Mouse (Mus musculus) limb, embryonic 13.5 days (tissue): Measurements from ENCODE around the gene Pik3cb. TPM values are rescaled to one million over a fixed set of nuclear protein-coding genes. Genes with fewer than 3 reads are reported as not detected.
A peak's percentile ranks its signal among the peaks of the same experiment; 100 is the strongest.

Experiments used
- ATAC-seq: fragments of 200-750 bp; cut with Nextera tagmentation; 2 replicates; pipeline ENCODE4 v1.8.0; 2017; ENCODE audit warnings: low read depth, moderate number of reproducible peaks, moderate TSS enrichment; ENCODE audit not compliant: low FRiP score
- H3K27ac ChIP-seq: fragments of 300-500 bp; sonication (generic); 2 replicates; pipeline ENCODE4 v1.5.1; 2015; ENCODE audit warnings: inconsistent platforms, mild to moderate bottlenecking, moderate library complexity
- H3K27me3 ChIP-seq: fragments of 300-500 bp; sonication (generic); 2 replicates; pipeline ENCODE4 v1.6.1; 2015; ENCODE audit warnings: mild to moderate bottlenecking, inconsistent platforms
- H3K36me3 ChIP-seq: fragments of 300-500 bp; sonication (generic); 2 replicates; pipeline ENCODE4 v1.6.1; 2015; ENCODE audit warnings: inconsistent platforms, mild to moderate bottlenecking, moderate library complexity
- H3K4me1 ChIP-seq: fragments of 300-500 bp; sonication (generic); 2 replicates; pipeline ENCODE4 v1.6.1; 2015; ENCODE audit warnings: inconsistent platforms
- H3K4me2 ChIP-seq: fragments of 300-500 bp; sonication (generic); replicated peaks from 2 replicates; pipeline ENCODE4 v1.6.1; 2015; ENCODE audit warnings: inconsistent platforms, mild to moderate bottlenecking, moderate library complexity
- H3K4me3 ChIP-seq: fragments of 300-500 bp; sonication (generic); 2 replicates; pipeline ENCODE4 v1.5.1; 2015; ENCODE audit warnings: moderate library complexity, mild to moderate bottlenecking, inconsistent platforms
- H3K9ac ChIP-seq: fragments of 300-500 bp; sonication (generic); 2 replicates; pipeline ENCODE4 v1.6.1; 2015; ENCODE audit warnings: mild to moderate bottlenecking, inconsistent platforms
- H3K9me3 ChIP-seq: fragments of 300-500 bp; sonication (generic); 2 replicates; pipeline ENCODE4 v1.6.1; 2016; ENCODE audit warnings: inconsistent platforms
- WGBS: fragments of 180-500 bp; shearing (Covaris S2); methylation state at CpG from one replicate; pipeline ENCODE4 v1.1.7; 2015; 5-methylcytosine and 5-hydroxymethylcytosine counted together
- polyA plus RNA-seq: library from polyadenylated mRNA; unstranded; fragments of >200 nt; fragmentation: Nextera tagmentation; extraction: Ambion mirVana; gene quantifications from 2 replicates; pipeline ENCODE4 v1.2.1, GENCODE M21; 2015

Pik3cb gene
- polyA plus RNA-seq, 1 experiment from 2014 or later: 1.0 TPM

DNA sequence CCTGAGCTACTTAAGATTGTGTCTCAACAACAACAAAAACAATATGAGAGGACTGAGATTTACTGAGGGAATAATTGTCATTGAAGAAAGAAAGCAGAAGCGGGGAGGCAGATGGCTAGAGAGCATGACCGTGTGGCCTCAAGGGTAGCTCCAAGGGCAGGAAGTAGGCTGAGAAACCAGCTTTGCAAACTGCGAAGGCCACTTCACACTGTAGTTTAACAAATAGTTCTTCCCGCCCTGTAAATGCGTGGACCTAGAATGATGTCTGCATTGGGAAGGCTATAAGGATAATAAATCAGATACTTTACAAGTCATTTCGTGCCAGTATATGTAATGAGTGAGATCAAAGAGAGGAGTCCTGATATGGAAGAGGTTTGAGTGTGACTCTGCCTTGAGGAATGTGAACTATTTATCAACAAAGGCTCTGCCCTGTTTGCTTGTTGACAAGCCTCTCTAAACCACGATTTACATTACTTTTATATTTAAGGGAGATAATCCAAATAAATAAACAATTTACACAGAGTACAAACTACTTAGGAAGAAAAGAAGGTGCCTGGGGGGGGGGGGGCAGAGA, 4.1 kb upstream of the Pik3cb start:
- peaks cover 18% of the 10 kb centered on the region for H3K27me3 ChIP-seq
- no peaks in the 10 kb centered on the region for H3K9me3 ChIP-seq
- 26% methylated on average over 7 of the region's 7 CpGs for WGBS
- H3K27ac ChIP-seq: no peak overlapping the region
- no peak overlapping the region for H3K9ac ChIP-seq
- H3K36me3 ChIP-seq: no peaks in the 10 kb centered on the region
- ATAC-seq: no peak
- no peaks in the 10 kb centered on the region for H3K4me1 ChIP-seq
- H3K4me2 ChIP-seq: no peak overlapping the region
- H3K4me3 ChIP-seq: no peak overlapping the region

GRCm38 (mm10) chr9:99141618-99142017, 1.2 kb upstream of the Pik3cb start:
- 0 out of 2 replicates have a peak, but pooled peaks cover 6% of the 10 kb centered on the region for H3K4me1 ChIP-seq
- no peak overlapping the region for H3K4me3 ChIP-seq
- no peak for ATAC-seq
- no peak overlapping the region for H3K27ac ChIP-seq
- no peak overlapping the region for H3K4me2 ChIP-seq
- 87% methylated on average over 8 of the region's 8 CpGs for WGBS
- H3K36me3 ChIP-seq: no peaks in the 10 kb centered on the region
- H3K9ac ChIP-seq: no peak overlapping the region
- peaks cover 33% of the 10 kb centered on the region for H3K27me3 ChIP-seq
- H3K9me3 ChIP-seq: no peaks in the 10 kb centered on the region

DNA sequence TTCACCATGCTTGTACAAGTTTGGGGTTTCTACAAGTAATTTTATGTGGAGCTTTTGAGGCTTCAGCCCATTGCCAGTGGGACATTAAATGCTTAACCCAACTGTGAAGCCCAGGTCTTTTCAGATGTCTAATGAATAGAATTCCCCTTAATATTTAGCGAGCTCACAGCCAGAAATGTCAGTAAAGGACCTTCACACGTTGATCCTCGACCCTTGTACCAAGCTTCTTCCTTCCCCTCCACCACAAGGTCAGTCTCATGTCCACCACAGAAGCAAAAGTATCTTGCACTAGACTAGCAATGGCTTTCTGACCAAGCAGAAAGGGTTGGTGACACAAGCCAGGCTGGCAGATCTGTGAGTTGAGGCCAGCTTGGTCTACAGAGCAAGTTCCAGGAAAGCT, 750 bp upstream of the Pik3cb start:
- Histone ChIP-seq H3K4me3 (no peak overlapping the region; the same call in 1 of the 2 replicates), H3K9me3 (no peaks in the 10 kb centered on the region), H3K27me3 (peaks cover 33% of the 10 kb centered on the region), H3K9ac (no peak overlapping the region), H3K27ac (no peak overlapping the region), H3K36me3 (no peaks in the 10 kb centered on the region), H3K4me2 (peak overlapping the region; percentile 73), H3K4me1 (0 out of 2 replicates have a peak, but pooled peaks cover 6% of the 10 kb centered on the region)
- ATAC-seq: no peak
- WGBS: 40% methylated on average over 3 of the region's 3 CpGs

DNA sequence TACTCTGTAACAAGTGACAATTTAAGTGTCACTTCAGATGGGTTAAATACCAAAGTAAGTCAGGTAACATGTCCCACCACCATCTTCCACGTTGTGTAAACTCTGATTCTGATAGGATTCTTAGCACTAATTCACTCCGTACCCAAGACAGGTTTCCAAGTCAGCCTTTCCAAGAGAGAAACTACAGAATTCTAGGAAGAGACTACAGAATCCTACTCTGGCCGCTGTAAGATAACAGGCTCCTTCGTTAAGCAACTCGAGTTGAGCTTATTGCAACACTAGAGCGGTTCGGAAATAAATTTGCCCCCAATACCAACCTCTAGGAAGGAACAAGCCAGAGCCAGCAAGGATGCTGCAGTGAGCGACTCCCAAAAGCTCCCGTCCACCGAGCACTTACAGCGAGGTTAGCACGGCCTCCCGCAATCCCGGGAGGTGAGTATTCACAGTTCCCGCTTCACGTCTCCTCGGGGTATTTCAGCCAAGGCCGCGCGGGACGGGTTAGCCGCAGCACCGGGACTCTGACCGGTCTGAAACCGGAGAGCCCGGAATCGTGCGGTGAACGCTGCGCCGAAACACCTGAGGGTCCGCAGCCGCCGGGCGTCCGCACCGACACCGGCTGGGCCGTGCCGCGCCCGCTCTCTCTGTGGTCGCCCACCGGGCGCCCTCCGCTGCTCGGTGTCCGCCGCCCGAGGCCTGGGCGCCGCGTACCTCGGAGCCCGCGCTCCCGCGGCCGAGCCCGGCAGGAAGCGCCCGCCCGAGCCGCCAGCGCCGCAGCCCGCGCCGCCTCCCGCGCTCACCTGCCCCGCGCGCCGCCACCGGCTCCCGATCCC, 1.0 kb downstream of the Pik3cb start:
- Histone ChIP-seq H3K27me3 (peaks cover 33% of the 10 kb centered on the region), H3K9ac (peak overlapping the region; percentile 81), H3K4me2 (peak overlapping the region; percentile 73), H3K9me3 (no peaks in the 10 kb centered on the region), H3K4me3 (peak overlapping the region; percentile 78), H3K36me3 (no peaks in the 10 kb centered on the region), H3K27ac (no peak overlapping the region; the same call in 1 of the 2 replicates), H3K4me1 (0 out of 2 replicates have a peak, but pooled peaks cover 6% of the 10 kb centered on the region)
- under 1% methylated on average over 75 of the region's 77 CpGs for WGBS
- peak; percentile 78 for ATAC-seq

DNA sequence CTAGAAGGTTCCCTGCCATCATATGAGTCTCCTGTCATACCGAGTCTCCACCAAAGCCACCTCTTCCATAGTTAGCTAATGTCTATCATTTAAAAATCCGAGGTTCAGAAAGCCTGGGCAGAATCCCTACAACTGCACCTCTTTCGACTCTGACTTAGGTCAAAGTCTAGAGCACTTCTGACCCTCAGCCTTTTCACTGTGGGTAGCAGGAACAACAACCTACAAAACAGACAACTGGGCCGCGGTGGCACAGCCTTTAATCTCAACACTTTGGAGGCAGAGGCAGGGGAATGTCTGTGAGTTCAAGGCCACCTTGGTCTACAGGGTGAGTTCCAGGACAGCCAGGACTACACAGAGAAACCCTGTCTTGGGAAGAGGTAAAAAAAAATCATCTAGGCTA, 3.1 kb downstream of the Pik3cb start:
- no peak overlapping the region for H3K4me2 ChIP-seq
- H3K36me3 ChIP-seq: no peaks in the 10 kb centered on the region
- no peak overlapping the region for H3K4me3 ChIP-seq
- peaks cover 30% of the 10 kb centered on the region for H3K27me3 ChIP-seq
- H3K9me3 ChIP-seq: no peaks in the 10 kb centered on the region
- no peak overlapping the region for H3K9ac ChIP-seq
- no peak overlapping the region for H3K27ac ChIP-seq
- 78% methylated on average over 5 of the region's 5 CpGs for WGBS
- no peak for ATAC-seq
- 0 out of 2 replicates have a peak, but pooled peaks cover 6% of the 10 kb centered on the region for H3K4me1 ChIP-seq

GRCm38 (mm10) chr9:99131951-99132470, 8.4 kb downstream of the Pik3cb start:
- Histone ChIP-seq H3K4me3 (no peak overlapping the region), H3K9ac (no peak overlapping the region), H3K4me1 (peaks cover 10% of the 10 kb centered on the region; the same call in 1 of the 2 replicates), H3K9me3 (no peaks in the 10 kb centered on the region), H3K4me2 (no peak overlapping the region), H3K27me3 (no peaks in the 10 kb centered on the region), H3K27ac (no peak overlapping the region), H3K36me3 (no peaks in the 10 kb centered on the region)
- 39% methylated on average over 3 of the region's 3 CpGs for WGBS
- no peak for ATAC-seq

GRCm38 (mm10) chr9:99131119-99131518, 9.3 kb downstream of the Pik3cb start:
- Histone ChIP-seq H3K4me3 (no peak overlapping the region), H3K9ac (no peak overlapping the region), H3K4me1 (peaks cover 10% of the 10 kb centered on the region; the same call in 1 of the 2 replicates), H3K27ac (no peak overlapping the region), H3K9me3 (no peaks in the 10 kb centered on the region), H3K36me3 (no peaks in the 10 kb centered on the region), H3K4me2 (no peak overlapping the region), H3K27me3 (no peaks in the 10 kb centered on the region)
- WGBS: 85% methylated on average over 4 of the region's 4 CpGs
- no peak for ATAC-seq

DNA sequence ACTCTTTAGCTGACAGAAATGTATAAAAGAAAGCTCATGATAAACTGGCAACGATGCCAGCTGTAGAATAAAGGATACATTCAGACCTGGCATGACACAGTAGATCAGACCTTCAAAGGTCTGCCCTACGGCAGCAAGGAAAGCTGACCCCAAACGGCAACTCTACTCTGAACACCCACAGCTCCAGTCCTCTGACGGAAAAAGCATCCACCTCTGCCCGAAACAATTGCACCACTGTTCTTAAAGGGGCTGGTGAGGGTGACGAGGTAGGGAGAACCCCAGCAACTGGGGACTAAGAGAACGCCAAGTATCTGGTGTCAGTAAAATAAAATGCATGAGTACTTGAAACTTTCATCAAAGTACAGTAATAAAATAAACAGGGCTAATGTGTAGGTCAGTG, 12.8 kb downstream of the Pik3cb start:
- H3K4me2 ChIP-seq: no peak overlapping the region
- no peaks in the 10 kb centered on the region for H3K27me3 ChIP-seq
- 55% methylated on average over 7 of the region's 7 CpGs for WGBS
- no peak overlapping the region for H3K4me3 ChIP-seq
- no peak overlapping the region for H3K9ac ChIP-seq
- no peaks in the 10 kb centered on the region for H3K9me3 ChIP-seq
- no peak for ATAC-seq
- H3K4me1 ChIP-seq: peaks cover 10% of the 10 kb centered on the region; the same call in 1 of the 2 replicates
- H3K36me3 ChIP-seq: no peaks in the 10 kb centered on the region
- H3K27ac ChIP-seq: no peak overlapping the region

- Histone ChIP-seq H3K4me1 (peaks cover 5% of the 10 kb centered on the region; the same call in 1 of the 2 replicates), H3K27me3 (no peaks in the 10 kb centered on the region), H3K9ac (no peak overlapping the region), H3K9me3 (no peaks in the 10 kb centered on the region), H3K4me2 (no peak overlapping the region), H3K27ac (no peak overlapping the region), H3K36me3 (no peaks in the 10 kb centered on the region), H3K4me3 (no peak overlapping the region)
- WGBS: 65% methylated on average over 4 of the region's 4 CpGs
- ATAC-seq: no peak
These were observed 17.7 kb downstream of the Pik3cb start for GRCm38 (mm10) chr9:99122749-99123148.

DNA sequence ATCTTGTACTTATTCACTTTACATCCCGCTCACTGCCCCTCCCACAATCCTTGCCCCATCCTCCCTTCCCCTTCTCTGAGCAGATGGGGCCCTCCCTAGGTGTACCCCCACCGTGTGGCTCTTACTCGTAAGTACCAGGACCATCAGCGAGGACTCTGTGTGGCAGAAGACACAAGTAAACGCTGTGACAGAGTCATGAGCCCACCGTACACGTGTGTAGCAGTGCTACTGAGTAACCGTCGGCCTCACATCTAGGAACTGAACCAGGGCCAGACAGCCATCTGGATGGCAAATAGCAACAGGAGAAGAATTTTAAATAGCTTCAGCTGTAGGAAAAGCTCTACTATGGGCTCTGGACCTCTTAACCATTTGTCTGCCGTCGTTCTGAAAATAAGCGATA, 28.0 kb downstream of the Pik3cb start:
- no peak overlapping the region for H3K9ac ChIP-seq
- peaks cover 21% of the 10 kb centered on the region for H3K4me1 ChIP-seq
- WGBS: 47% methylated on average over 12 of the region's 12 CpGs
- H3K9me3 ChIP-seq: no peaks in the 10 kb centered on the region
- H3K4me3 ChIP-seq: no peak overlapping the region
- no peaks in the 10 kb centered on the region for H3K36me3 ChIP-seq
- no peaks in the 10 kb centered on the region for H3K27me3 ChIP-seq
- H3K27ac ChIP-seq: peak overlapping the region; percentile 48; the same call in 1 of the 2 replicates
- peak; percentile 81 for ATAC-seq
- peak overlapping the region; percentile 36; the same call in 1 of the 2 replicates for H3K4me2 ChIP-seq

GRCm38 (mm10) chr9:99111085-99111484, 29.3 kb downstream of the Pik3cb start:
- Histone ChIP-seq H3K36me3 (peaks cover 4% of the 10 kb centered on the region; the same call in 1 of the 2 replicates), H3K9ac (no peak overlapping the region), H3K9me3 (no peaks in the 10 kb centered on the region), H3K4me3 (no peak overlapping the region), H3K27me3 (no peaks in the 10 kb centered on the region), H3K4me1 (peaks cover 21% of the 10 kb centered on the region), H3K4me2 (no peak overlapping the region), H3K27ac (no peak overlapping the region)
- no peak for ATAC-seq
- WGBS: 76% methylated on average over 1 of the region's 1 CpGs

DNA sequence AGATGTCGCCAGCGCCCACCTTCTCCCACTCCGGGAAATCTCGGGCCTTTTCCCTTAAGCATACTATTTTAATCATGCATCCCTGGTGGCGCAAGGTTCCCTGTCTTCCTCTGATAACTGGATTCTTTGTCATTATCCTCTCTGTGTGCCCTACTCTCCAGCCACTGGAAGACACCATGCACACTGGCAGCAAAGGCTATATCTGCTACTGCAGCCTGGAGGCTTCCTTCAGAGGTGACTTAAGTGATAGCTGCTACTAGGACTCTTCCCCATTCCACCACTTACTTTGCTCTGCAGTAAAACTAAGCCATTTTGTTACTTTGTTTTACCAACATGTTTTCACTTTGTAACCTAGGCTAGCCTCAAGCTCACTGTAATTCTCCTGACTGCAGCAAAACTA, 30.2 kb downstream of the Pik3cb start:
- no peak for ATAC-seq
- peaks cover 9% of the 10 kb centered on the region for H3K36me3 ChIP-seq
- no peak overlapping the region for H3K9ac ChIP-seq
- no peak overlapping the region for H3K4me2 ChIP-seq
- 70% methylated on average over 5 of the region's 5 CpGs for WGBS
- no peaks in the 10 kb centered on the region for H3K27me3 ChIP-seq
- no peak overlapping the region for H3K27ac ChIP-seq
- H3K4me3 ChIP-seq: no peak overlapping the region
- H3K9me3 ChIP-seq: peaks cover 4% of the 10 kb centered on the region; the same call in 1 of the 2 replicates
- peaks cover 21% of the 10 kb centered on the region for H3K4me1 ChIP-seq
